Mouse (Mus musculus): ENCODE results near the gene Ttyh1.

The Ttyh1 gene

GRCm38 (mm10) chr7:4119344-4119902 lies at the start of gene Ttyh1:
Gene Ttyh1 (plus strand): TSS chr7:4119408.
- peak; percentile 33 for DNase-seq

- no peak for DNase-seq
Observed at GRCm38 (mm10) chr7:4071066-4071465, 48.1 kb upstream of the Ttyh1 start.

GRCm38 (mm10) chr7:4073144-4073543 lies 46.1 kb upstream of the Ttyh1 start:
- no peak for DNase-seq

- DNase-seq: no peak
Observed at GRCm38 (mm10) chr7:4079511-4079910, 39.7 kb upstream of the Ttyh1 start.

GRCm38 (mm10) chr7:4080552-4080951 lies 38.7 kb upstream of the Ttyh1 start:
- no peak for DNase-seq

GRCm38 (mm10) chr7:4081706-4082105 lies 37.5 kb upstream of the Ttyh1 start:
- no peak for DNase-seq

- no peak for DNase-seq
Observed at GRCm38 (mm10) chr7:4082804-4083203, 36.4 kb upstream of the Ttyh1 start.

- no peak for DNase-seq
Observed at GRCm38 (mm10) chr7:4084161-4084560, 35.0 kb upstream of the Ttyh1 start.

GRCm38 (mm10) chr7:4085562-4085961 lies 33.6 kb upstream of the Ttyh1 start:
- no peak for DNase-seq

- DNase-seq: no peak
Observed at GRCm38 (mm10) chr7:4087238-4087895, 31.8 kb upstream of the Ttyh1 start.

GRCm38 (mm10) chr7:4087896-4088480 lies 31.2 kb upstream of the Ttyh1 start:
- DNase-seq: no peak

- DNase-seq: no peak
Observed at GRCm38 (mm10) chr7:4088679-4089078, 30.5 kb upstream of the Ttyh1 start.

GRCm38 (mm10) chr7:4091170-4091569 lies 28.0 kb upstream of the Ttyh1 start:
- DNase-seq: no peak

GRCm38 (mm10) chr7:4098301-4098700 lies 20.9 kb upstream of the Ttyh1 start:
- DNase-seq: no peak

GRCm38 (mm10) chr7:4098832-4099231 lies 20.4 kb upstream of the Ttyh1 start:
- no peak for DNase-seq

GRCm38 (mm10) chr7:4101144-4101543 lies 18.1 kb upstream of the Ttyh1 start:
- DNase-seq: no peak

- DNase-seq: no peak
Observed at GRCm38 (mm10) chr7:4103411-4103810, 15.8 kb upstream of the Ttyh1 start.

GRCm38 (mm10) chr7:4111766-4112165 lies 7.4 kb upstream of the Ttyh1 start:
- no peak for DNase-seq

- DNase-seq: no peak
Observed at GRCm38 (mm10) chr7:4117050-4117814, 2.0 kb upstream of the Ttyh1 start.

- DNase-seq: no peak
Observed at GRCm38 (mm10) chr7:4119976-4120921, 1.0 kb downstream of the Ttyh1 start.

- DNase-seq: no peak
Observed at GRCm38 (mm10) chr7:4122076-4122768, 3.0 kb downstream of the Ttyh1 start.

GRCm38 (mm10) chr7:4122783-4123182 lies 3.6 kb downstream of the Ttyh1 start:
- no peak for DNase-seq
